Mouse (Mus musculus) hindbrain, embryonic 15.5 days (tissue): ENCODE measurements around the gene Dnmt1. TPM values are rescaled to one million over a fixed set of nuclear protein-coding genes. Genes with fewer than 3 reads are reported as not detected.

Experiments used
- ATAC-seq: fragments of 200-750 bp; cut with Nextera tagmentation; 2 replicates; pipeline ENCODE4 v1.8.0; 2017; ENCODE audit warnings: low read depth, moderate number of reproducible peaks, moderate TSS enrichment; ENCODE audit not compliant: low FRiP score
- H3K27ac ChIP-seq: fragments of 300-500 bp; sonication (generic); replicated peaks from 2 replicates; pipeline ENCODE4 v1.5.1; 2015; ENCODE audit warnings: mild to moderate bottlenecking, inconsistent platforms
- H3K27me3 ChIP-seq: fragments of 300-500 bp; sonication (generic); 2 replicates; pipeline ENCODE4 v1.6.1; 2015; ENCODE audit warnings: control low read depth, inconsistent platforms
- H3K36me3 ChIP-seq: fragments of 300-500 bp; sonication (generic); 2 replicates; pipeline ENCODE4 v1.6.1; 2015; ENCODE audit warnings: control low read depth, inconsistent platforms
- H3K4me1 ChIP-seq: fragments of 300-500 bp; sonication (generic); replicated peaks from 2 replicates; pipeline ENCODE4 v1.6.1; 2015; ENCODE audit warnings: control low read depth, inconsistent platforms
- H3K4me2 ChIP-seq: fragments of 300-500 bp; sonication (generic); 2 replicates; pipeline ENCODE4 v1.6.1; 2015; ENCODE audit warnings: moderate library complexity, mild to moderate bottlenecking, inconsistent platforms
- H3K4me3 ChIP-seq: fragments of 300-500 bp; sonication (generic); 2 replicates; pipeline ENCODE4 v1.5.1; 2015; ENCODE audit warnings: mild to moderate bottlenecking, inconsistent platforms
- H3K9ac ChIP-seq: fragments of 300-500 bp; sonication (generic); 2 replicates; pipeline ENCODE4 v1.6.1; 2015; ENCODE audit warnings: inconsistent platforms
- H3K9me3 ChIP-seq: fragments of 300-500 bp; sonication (generic); 2 replicates; pipeline ENCODE4 v1.6.1; 2016; ENCODE audit warnings: control low read depth, inconsistent platforms
- WGBS: fragments of 180-500 bp; shearing (Covaris S2); methylation state at CpG from one replicate; pipeline ENCODE4 v1.1.7; 2015; 5-methylcytosine and 5-hydroxymethylcytosine counted together
- polyA plus RNA-seq: library from polyadenylated mRNA; unstranded; fragments of >200 nt; fragmentation: Nextera tagmentation; extraction: Ambion mirVana; gene quantifications from 2 replicates; pipeline ENCODE4 v1.2.1, GENCODE M21; 2015

Dnmt1 gene
- polyA plus RNA-seq, 1 experiment from 2014 or later, result 63.9 TPM

- H3K4me2 ChIP-seq, result peak within 1 kb of the TSS; percentile 97
- peak within 1 kb of the TSS; percentile 88 for H3K9ac ChIP-seq
- peaks cover 34% of the 10 kb centered on the region for H3K36me3 ChIP-seq
- peak within 1 kb of the TSS; percentile 85 for H3K4me3 ChIP-seq
- H3K27ac ChIP-seq, result peak within 1 kb of the TSS; percentile 53; the same call in 1 of the 2 replicates
- 5% methylated on average over 34 of the region's 34 CpGs for WGBS
- peaks cover 14% of the 10 kb centered on the region for H3K4me1 ChIP-seq
- peak; percentile 89 for ATAC-seq
- no peaks in the 10 kb centered on the region for H3K9me3 ChIP-seq
- H3K27me3 ChIP-seq, result no peaks in the 10 kb centered on the region
These were observed 61.1 kb downstream of the Dnmt1 start, which contains the start of gene Eif3g for GRCm38 (mm10) chr9:20898511-20899073. Eif3g (minus strand) TSS chr9:20898623.

- peaks cover 41% of the 10 kb centered on the region for H3K36me3 ChIP-seq
- peak overlapping the region; percentile 85 for H3K4me3 ChIP-seq
- H3K4me2 ChIP-seq, result peak overlapping the region; percentile 97
- H3K9me3 ChIP-seq, result no peaks in the 10 kb centered on the region
- H3K27me3 ChIP-seq, result no peaks in the 10 kb centered on the region
- 11% methylated on average over 17 of the region's 39 CpGs for WGBS
- H3K9ac ChIP-seq, result peak overlapping the region; percentile 88
- peak overlapping the region; percentile 53; the same call in 1 of the 2 replicates for H3K27ac ChIP-seq
- peaks cover 14% of the 10 kb centered on the region for H3K4me1 ChIP-seq
- peak; percentile 76 for ATAC-seq
These were observed 61.8 kb downstream of the Dnmt1 start for GRCm38 (mm10) chr9:20897736-20898510.

GRCm38 (mm10) chr9:20895382-20895781, 64.3 kb downstream of the Dnmt1 start:
- Histone ChIP-seq H3K9me3 (no peaks in the 10 kb centered on the region), H3K9ac (no peak overlapping the region), H3K4me2 (no peak overlapping the region), H3K4me1 (peaks cover 14% of the 10 kb centered on the region), H3K27me3 (no peaks in the 10 kb centered on the region), H3K36me3 (peaks cover 66% of the 10 kb centered on the region), H3K4me3 (no peak overlapping the region), H3K27ac (no peak overlapping the region)
- ATAC-seq, result no peak
- 94% methylated on average over 9 of the region's 9 CpGs for WGBS

DNA sequence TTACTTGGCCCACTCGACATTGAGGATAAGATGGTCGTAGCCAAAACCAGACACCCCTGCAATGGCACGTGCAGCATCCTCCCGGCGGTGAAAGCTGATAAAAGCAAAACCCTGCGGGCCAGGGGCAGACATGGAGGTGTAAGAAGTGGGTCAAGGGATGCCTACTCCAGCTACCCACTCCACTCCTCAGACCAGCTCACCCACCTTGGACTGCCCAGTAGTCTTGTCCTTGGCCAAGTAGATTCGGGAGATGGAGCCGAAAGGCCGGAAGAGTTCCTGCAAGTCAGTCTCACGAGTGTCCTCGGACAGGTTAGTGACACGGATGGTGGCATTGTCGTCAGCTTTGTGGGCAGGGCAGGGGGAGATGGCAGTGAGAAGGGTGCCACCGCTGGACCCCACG, 65.1 kb downstream of the Dnmt1 start:
- ATAC-seq, result no peak
- no peak overlapping the region for H3K4me3 ChIP-seq
- WGBS, result 88% methylated on average over 15 of the region's 15 CpGs

DNA sequence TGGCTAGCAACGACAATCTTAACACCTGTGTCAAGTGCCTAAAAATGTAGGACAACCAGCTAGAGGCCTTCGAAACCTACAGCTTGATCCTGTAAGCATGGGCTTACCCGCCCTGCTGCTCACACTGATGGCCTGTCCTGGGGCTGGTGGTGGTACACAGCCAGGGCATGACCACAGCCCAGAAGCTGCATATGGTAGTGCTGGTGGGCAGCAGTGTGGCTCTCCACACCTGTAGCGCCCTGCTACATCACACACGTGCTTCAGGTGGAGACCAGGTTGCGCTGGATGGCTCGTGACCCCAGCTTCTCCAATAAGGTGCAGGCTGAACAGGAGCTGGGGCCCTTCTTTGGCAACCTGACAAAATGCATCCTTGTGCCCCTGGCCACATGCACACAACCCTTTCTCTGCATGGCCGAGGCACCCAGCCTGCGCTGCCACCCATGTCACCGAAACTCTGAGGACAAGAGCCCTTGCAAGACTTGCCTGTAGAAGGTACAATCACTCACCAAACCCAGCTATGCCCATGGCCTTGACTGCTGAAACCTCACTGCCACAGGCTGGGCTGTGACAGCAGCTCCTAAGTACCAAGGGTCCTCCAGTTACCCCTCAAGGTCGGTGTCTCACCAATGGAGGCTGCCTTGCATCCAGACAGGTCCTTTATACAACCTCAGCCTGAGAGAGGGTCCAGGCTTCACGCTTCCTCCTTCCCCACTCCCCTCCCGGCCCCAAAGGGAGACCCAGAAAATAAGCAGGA, 65.9 kb downstream of the Dnmt1 start:
- 84% methylated on average over 13 of the region's 13 CpGs for WGBS
- H3K36me3 ChIP-seq, result peaks cover 76% of the 10 kb centered on the region

More for the DNA sequence above, 65.1 kb downstream of the Dnmt1 start:
- Histone ChIP-seq H3K9me3 (no peaks in the 10 kb centered on the region), H3K27me3 (no peaks in the 10 kb centered on the region), H3K4me2 (no peak overlapping the region), H3K4me1 (peaks cover 14% of the 10 kb centered on the region), H3K9ac (no peak overlapping the region), H3K36me3 (peaks cover 73% of the 10 kb centered on the region), H3K27ac (no peak overlapping the region)

GRCm38 (mm10) chr9:20893069-20893468, 66.6 kb downstream of the Dnmt1 start:
- H3K9ac ChIP-seq, result no peak overlapping the region
- H3K4me2 ChIP-seq, result no peak overlapping the region
- H3K4me1 ChIP-seq, result peaks cover 24% of the 10 kb centered on the region
- no peak overlapping the region for H3K27ac ChIP-seq
- no peaks in the 10 kb centered on the region for H3K27me3 ChIP-seq
- no peaks in the 10 kb centered on the region for H3K9me3 ChIP-seq
- H3K4me3 ChIP-seq, result no peak overlapping the region
- H3K36me3 ChIP-seq, result peaks cover 76% of the 10 kb centered on the region
- 64% methylated on average over 5 of the region's 5 CpGs for WGBS
- no peak for ATAC-seq

More for the DNA sequence above, 65.9 kb downstream of the Dnmt1 start:
- Histone ChIP-seq H3K9ac (no peak overlapping the region), H3K4me2 (no peak overlapping the region), H3K9me3 (no peaks in the 10 kb centered on the region), H3K27me3 (no peaks in the 10 kb centered on the region), H3K27ac (no peak overlapping the region), H3K4me1 (peaks cover 21% of the 10 kb centered on the region), H3K4me3 (no peak overlapping the region)
- ATAC-seq, result no peak

- no peaks in the 10 kb centered on the region for H3K27me3 ChIP-seq
- peaks cover 17% of the 10 kb centered on the region for H3K4me1 ChIP-seq
- WGBS, result 78% methylated on average over 5 of the region's 5 CpGs
- H3K9ac ChIP-seq, result no peak overlapping the region
- ATAC-seq, result no peak
- H3K27ac ChIP-seq, result no peak overlapping the region
- no peak overlapping the region for H3K4me3 ChIP-seq
- no peaks in the 10 kb centered on the region for H3K9me3 ChIP-seq
- H3K36me3 ChIP-seq, result peaks cover 75% of the 10 kb centered on the region
- no peak overlapping the region for H3K4me2 ChIP-seq
These were observed 67.5 kb downstream of the Dnmt1 start for GRCm38 (mm10) chr9:20892104-20892653.

DNA sequence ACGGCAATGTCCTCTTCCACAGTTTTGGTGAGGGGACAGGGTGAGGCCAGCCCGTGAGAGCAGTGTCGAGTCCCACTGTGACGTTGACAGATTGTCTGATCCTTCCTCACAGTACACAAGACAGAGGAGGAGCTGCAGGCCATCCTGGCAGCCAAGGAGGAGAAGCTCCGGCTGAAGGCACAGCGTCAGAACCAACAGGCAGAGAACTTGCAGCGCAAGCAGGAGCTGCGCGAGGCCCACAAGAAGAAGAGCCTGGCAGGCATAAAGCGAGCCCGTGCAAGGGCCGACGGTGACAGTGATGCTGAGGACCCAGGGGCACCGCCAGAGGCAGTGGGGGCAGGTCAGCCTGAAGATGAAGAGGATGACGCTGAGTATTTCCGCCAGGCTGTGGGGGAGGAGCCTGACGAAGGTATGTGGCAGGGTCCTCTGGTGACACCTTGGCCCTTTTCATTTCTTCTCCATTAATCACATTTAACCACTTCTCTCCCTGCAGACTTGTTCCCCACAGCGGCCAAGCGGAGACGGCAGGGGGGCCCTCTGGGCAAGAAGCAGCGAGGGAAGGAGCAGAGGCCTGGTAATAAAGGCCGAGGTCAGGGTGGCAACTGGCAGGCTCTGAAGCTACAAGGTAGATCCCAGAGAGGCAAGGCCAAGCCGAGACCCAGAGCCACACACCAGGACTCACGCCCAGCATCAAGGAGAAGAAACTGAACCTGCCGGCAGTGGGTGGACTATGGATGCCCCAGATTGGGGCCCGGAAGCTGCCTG, 68.2 kb downstream of the Dnmt1 start:
- no peak overlapping the region for H3K4me2 ChIP-seq
- H3K27ac ChIP-seq, result no peak overlapping the region
- WGBS, result 84% methylated on average over 26 of the region's 26 CpGs
- H3K9me3 ChIP-seq, result no peaks in the 10 kb centered on the region
- H3K36me3 ChIP-seq, result peaks cover 69% of the 10 kb centered on the region
- ATAC-seq, result no peak
- peaks cover 16% of the 10 kb centered on the region for H3K4me1 ChIP-seq
- H3K4me3 ChIP-seq, result no peak overlapping the region
- no peaks in the 10 kb centered on the region for H3K27me3 ChIP-seq
- no peak overlapping the region for H3K9ac ChIP-seq

DNA sequence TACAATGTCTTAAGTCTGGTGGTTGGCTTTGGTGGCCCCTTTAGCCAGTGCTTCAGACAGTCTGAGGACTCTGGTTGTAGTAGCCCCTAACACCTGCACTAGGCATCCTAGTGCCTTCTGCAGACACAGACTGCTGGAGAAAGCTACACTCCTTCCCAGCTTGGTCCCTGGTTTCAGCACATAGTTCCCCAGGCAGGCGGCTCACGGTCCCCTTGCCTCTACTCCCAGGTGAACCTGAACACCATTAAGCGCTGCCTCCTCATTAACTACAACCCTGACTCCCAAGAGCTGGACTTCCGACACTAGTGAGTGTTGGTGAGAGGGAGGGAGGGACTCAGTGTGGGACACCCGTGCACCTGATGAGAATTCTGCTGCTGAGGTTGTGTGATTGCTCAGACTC, 69.3 kb downstream of the Dnmt1 start:
- no peaks in the 10 kb centered on the region for H3K27me3 ChIP-seq
- H3K36me3 ChIP-seq, result peaks cover 60% of the 10 kb centered on the region

GRCm38 (mm10) chr9:20889185-20890141, 70.2 kb downstream of the Dnmt1 start:
- Histone ChIP-seq H3K4me2 (peak overlapping the region; percentile 78), H3K4me1 (peaks cover 16% of the 10 kb centered on the region), H3K36me3 (peaks cover 51% of the 10 kb centered on the region), H3K4me3 (peak overlapping the region; percentile 81; the same call in 1 of the 2 replicates), H3K9me3 (no peaks in the 10 kb centered on the region), H3K9ac (no peak overlapping the region), H3K27ac (no peak overlapping the region), H3K27me3 (no peaks in the 10 kb centered on the region)
- WGBS, result 88% methylated on average over 29 of the region's 29 CpGs
- ATAC-seq, result no peak

More for the DNA sequence above, 69.3 kb downstream of the Dnmt1 start:
- Histone ChIP-seq H3K9me3 (no peaks in the 10 kb centered on the region), H3K4me1 (peaks cover 16% of the 10 kb centered on the region), H3K4me3 (no peak overlapping the region), H3K27ac (no peak overlapping the region), H3K4me2 (no peak overlapping the region), H3K9ac (no peak overlapping the region)
- 93% methylated on average over 5 of the region's 5 CpGs for WGBS
- no peak for ATAC-seq
